In genomic region chr11:101118105-101118504, GRCm38 (mm10) we compare ENCODE assay signal across 8 mouse cellular contexts. TPM values are rescaled to one million over a fixed set of nuclear protein-coding genes. Genes with fewer than 3 reads are reported as not detected.
DNase-seq lines count a peak whose midpoint lies in the region; ATAC-seq lines count a peak whose summit lies in the region.

No protein-coding gene starts in this region.

- H3K9me3 ChIP-seq in heart, embryonic 15.5 days (replicated peaks), result no peaks in the 10 kb centered on the region
- H3K9me3 ChIP-seq in hindbrain, embryonic 12.5 days (replicated peaks), result no peaks in the 10 kb centered on the region
- no peaks in the 10 kb centered on the region for H3K9me3 ChIP-seq in midbrain, embryonic 13.5 days

- H3K4me3 ChIP-seq in heart, embryonic 15.5 days, result peak overlapping the region; percentile 78
- H3K4me3 ChIP-seq in hindbrain, embryonic 12.5 days, result peak overlapping the region; percentile 92
- peak overlapping the region; percentile 90 for H3K4me3 ChIP-seq in midbrain, embryonic 13.5 days (replicated peaks)

- H3K27me3 ChIP-seq in heart, embryonic 15.5 days, result no peaks in the 10 kb centered on the region
- H3K27me3 ChIP-seq in hindbrain, embryonic 12.5 days, result no peaks in the 10 kb centered on the region
- H3K27me3 ChIP-seq in midbrain, embryonic 13.5 days, result no peaks in the 10 kb centered on the region

- no peak for DNase-seq in heart, postnatal 36 days
- peak; percentile 51 for DNase-seq in R1 (ENCODE audit: low read depth, low spot score)
- DNase-seq in layer of hippocampus, postnatal 10 days (ENCODE audit: low spot score in 2 of 2), result no peak
- DNase-seq in adrenal gland, adult 8-10 months, result no peak
- DNase-seq in frontal cortex, postnatal 25 days (ENCODE audit: low spot score in 2 of 2), result no peak

- no peak for ATAC-seq in heart, embryonic 15.5 days (replicated peaks; ENCODE audit: insufficient number of reproducible peaks, insufficient read depth, low FRiP score, low read depth)
- no peak for ATAC-seq in hindbrain, embryonic 12.5 days (ENCODE audit: low FRiP score)
- no peak for ATAC-seq in midbrain, embryonic 13.5 days

- H3K36me3 ChIP-seq in heart, embryonic 15.5 days, result peaks cover 9% of the 10 kb centered on the region
- H3K36me3 ChIP-seq in hindbrain, embryonic 12.5 days, result peaks cover 6% of the 10 kb centered on the region
- peaks cover 17% of the 10 kb centered on the region for H3K36me3 ChIP-seq in midbrain, embryonic 13.5 days

- H3K4me2 ChIP-seq in heart, embryonic 15.5 days, result peak overlapping the region; percentile 80
- peak overlapping the region; percentile 83 for H3K4me2 ChIP-seq in hindbrain, embryonic 12.5 days (replicated peaks)
- H3K4me2 ChIP-seq in midbrain, embryonic 13.5 days (replicated peaks), result peak overlapping the region; percentile 98

- intact Hi-C loops in heart, postnatal 36 days (cut with DNase I), result loop anchor here (2.0 kb wide), 1 partner anchor 21 kb away; no protein-coding TSS in a partner anchor

- H3K4me1 ChIP-seq in heart, embryonic 15.5 days (replicated peaks), result peaks cover 41% of the 10 kb centered on the region
- H3K4me1 ChIP-seq in hindbrain, embryonic 12.5 days, result peaks cover 44% of the 10 kb centered on the region
- peaks cover 52% of the 10 kb centered on the region for H3K4me1 ChIP-seq in midbrain, embryonic 13.5 days (replicated peaks)

- H3K27ac ChIP-seq in heart, embryonic 15.5 days, result peak overlapping the region; percentile 38; the same call in 1 of the 2 replicates
- H3K27ac ChIP-seq in hindbrain, embryonic 12.5 days, result no peak overlapping the region
- H3K27ac ChIP-seq in midbrain, embryonic 13.5 days, result no peak overlapping the region

- 24% methylated on average over 4 of the region's 4 CpGs for WGBS in heart, embryonic 15.5 days
- 53% methylated on average over 4 of the region's 4 CpGs for WGBS in hindbrain, embryonic 12.5 days
- WGBS in midbrain, embryonic 13.5 days, result 67% methylated on average over 4 of the region's 4 CpGs

- H3K9ac ChIP-seq in heart, embryonic 15.5 days, result peak overlapping the region; percentile 93
- peak overlapping the region; percentile 94 for H3K9ac ChIP-seq in hindbrain, embryonic 12.5 days
- H3K9ac ChIP-seq in midbrain, embryonic 13.5 days (replicated peaks), result peak overlapping the region; percentile 98

RNA-seq across cellular contexts. Expression of gene Retreg3, which starts 1.6 kb away (rescaled TPM):
- 15.3 and 18.2 TPM in 2 replicates for polyA plus RNA-seq in heart, embryonic 15.5 days (2015; fragmentation: Nextera tagmentation; extraction: Ambion mirVana)
- 10 to 100 TPM; 34.2 to 36.3 TPM for total RNA-seq in heart, postnatal 36 days (2021)
- polyA plus RNA-seq in hindbrain, embryonic 12.5 days (2016; fragmentation: Nextera tagmentation; extraction: Ambion mirVana), result 23.2 and 25.1 TPM in 2 replicates
- polyA plus RNA-seq in midbrain, embryonic 13.5 days (2015; fragmentation: Nextera tagmentation; extraction: Ambion mirVana), result 21.8 and 28.5 TPM in 2 replicates
- 10 to 100 TPM; 51.5 to 58.8 TPM for total RNA-seq in layer of hippocampus, postnatal 10 days (2021)
- total RNA-seq in adrenal gland, adult 8-10 months (2022), result 10 to 100 TPM; 48.0 to 56.4 (median 50.8) TPM

RNA-seq across cellular contexts. Expression of gene Tubg1, which starts 1.6 kb away (rescaled TPM):
- 62.1 and 71.6 TPM in 2 replicates for polyA plus RNA-seq in heart, embryonic 15.5 days (2015; fragmentation: Nextera tagmentation; extraction: Ambion mirVana)
- total RNA-seq in heart, postnatal 36 days (2021), result 10 to 100 TPM; 23.2 to 24.1 TPM
- polyA plus RNA-seq in hindbrain, embryonic 12.5 days (2016; fragmentation: Nextera tagmentation; extraction: Ambion mirVana), result 81.6 and 83.2 TPM in 2 replicates
- 89.4 and 91.0 TPM in 2 replicates for polyA plus RNA-seq in midbrain, embryonic 13.5 days (2015; fragmentation: Nextera tagmentation; extraction: Ambion mirVana)
- 10 to 100 TPM; 43.1 to 47.3 TPM for total RNA-seq in layer of hippocampus, postnatal 10 days (2021)
- 10 to 100 TPM; 34.2 to 43.3 (median 36.8) TPM for total RNA-seq in adrenal gland, adult 8-10 months (2022)

RNA-seq across cellular contexts. Expression of gene Psmc3ip, which starts 22.9 kb away (rescaled TPM):
- 16.6 and 20.0 TPM in 2 replicates for polyA plus RNA-seq in heart, embryonic 15.5 days (2015; fragmentation: Nextera tagmentation; extraction: Ambion mirVana)
- 1 to 10 TPM; 1.9 to 4.1 TPM for total RNA-seq in heart, postnatal 36 days (2021)
- 30.5 and 34.3 TPM in 2 replicates for polyA plus RNA-seq in hindbrain, embryonic 12.5 days (2016; fragmentation: Nextera tagmentation; extraction: Ambion mirVana)
- 27.9 and 30.8 TPM in 2 replicates for polyA plus RNA-seq in midbrain, embryonic 13.5 days (2015; fragmentation: Nextera tagmentation; extraction: Ambion mirVana)
- total RNA-seq in layer of hippocampus, postnatal 10 days (2021), result 1 to 10 TPM; 5.8 to 7.0 TPM
- 1 to 10 TPM; 3.6 to 5.9 (median 4.2) TPM for total RNA-seq in adrenal gland, adult 8-10 months (2022)

RNA-seq across cellular contexts. Expression of gene Mlx, which starts 31.0 kb away (rescaled TPM):
- 34.5 and 38.8 TPM in 2 replicates for polyA plus RNA-seq in heart, embryonic 15.5 days (2015; fragmentation: Nextera tagmentation; extraction: Ambion mirVana)
- 10 to 100 TPM; 18.8 to 23.1 TPM for total RNA-seq in heart, postnatal 36 days (2021)
- 62.1 and 62.4 TPM in 2 replicates for polyA plus RNA-seq in hindbrain, embryonic 12.5 days (2016; fragmentation: Nextera tagmentation; extraction: Ambion mirVana)
- polyA plus RNA-seq in midbrain, embryonic 13.5 days (2015; fragmentation: Nextera tagmentation; extraction: Ambion mirVana), result 85.9 and 90.9 TPM in 2 replicates
- total RNA-seq in layer of hippocampus, postnatal 10 days (2021), result 10 to 100 TPM; 39.2 to 50.3 TPM
- 10 to 100 TPM; 38.1 to 69.0 (median 47.6) TPM for total RNA-seq in adrenal gland, adult 8-10 months (2022)

RNA-seq across cellular contexts. Expression of gene Coasy, which starts 35.7 kb away (rescaled TPM):
- 26.6 and 29.0 TPM in 2 replicates for polyA plus RNA-seq in heart, embryonic 15.5 days (2015; fragmentation: Nextera tagmentation; extraction: Ambion mirVana)
- total RNA-seq in heart, postnatal 36 days (2021), result 10 to 100 TPM; 17.2 to 18.8 TPM
- 45.6 and 51.2 TPM in 2 replicates for polyA plus RNA-seq in hindbrain, embryonic 12.5 days (2016; fragmentation: Nextera tagmentation; extraction: Ambion mirVana)
- 47.1 and 52.8 TPM in 2 replicates for polyA plus RNA-seq in midbrain, embryonic 13.5 days (2015; fragmentation: Nextera tagmentation; extraction: Ambion mirVana)
- 10 to 100 TPM; 32.9 to 37.7 TPM for total RNA-seq in layer of hippocampus, postnatal 10 days (2021)
- total RNA-seq in adrenal gland, adult 8-10 months (2022), result 100 to 1,000 TPM in 2 of 4 experiments, 10 to 100 TPM in 2; 70.8 to 104 (median 89.9) TPM
